Mouse (Mus musculus) neural tube, embryonic 14.5 days (tissue): ENCODE data around the gene Clcn2. TPM values are rescaled to one million over a fixed set of nuclear protein-coding genes. Genes with fewer than 3 reads are reported as not detected.
A peak's percentile ranks its signal among the peaks of the same experiment; 100 is the strongest.

Experiments
- ATAC-seq: fragments of 200-750 bp; cut with Nextera tagmentation; 2 replicates; pipeline ENCODE4 v1.8.0; 2017; ENCODE audit warnings: low read depth, mild to moderate bottlenecking, moderate TSS enrichment, moderate library complexity
- H3K27ac ChIP-seq: fragments of 300-500 bp; sonication (generic); 2 replicates; pipeline ENCODE4 v1.5.1; 2014; ENCODE audit warnings: low read depth, mild to moderate bottlenecking, control low read depth, low read length, moderate library complexity, mixed read lengths
- H3K27me3 ChIP-seq: fragments of 300-500 bp; sonication (generic); 2 replicates; pipeline ENCODE4 v1.6.1; 2014; ENCODE audit warnings: low read length; ENCODE audit not compliant: control insufficient read depth, insufficient read depth
- H3K36me3 ChIP-seq: fragments of 300-500 bp; sonication (generic); 2 replicates; pipeline ENCODE4 v1.6.1; 2014; ENCODE audit warnings: low read length, mixed read lengths; ENCODE audit not compliant: control insufficient read depth, insufficient read depth
- H3K4me1 ChIP-seq: fragments of 300-500 bp; sonication (generic); 2 replicates; pipeline ENCODE4 v1.6.1; 2014; ENCODE audit warnings: low read length; ENCODE audit not compliant: control insufficient read depth, insufficient read depth
- H3K4me2 ChIP-seq: fragments of 300-500 bp; sonication (generic); 2 replicates; pipeline ENCODE4 v1.6.1; 2014; ENCODE audit warnings: mild to moderate bottlenecking, low read depth, low read length, control low read depth
- H3K4me3 ChIP-seq: fragments of 300-500 bp; sonication (generic); 2 replicates; pipeline ENCODE4 v1.5.1; 2014; ENCODE audit warnings: low read depth, low read length, control low read depth, mixed read lengths
- H3K9ac ChIP-seq: fragments of 300-500 bp; sonication (generic); replicated peaks from 2 replicates; pipeline ENCODE4 v1.6.1; 2014; ENCODE audit warnings: low read depth, mild to moderate bottlenecking, control low read depth, low read length, mixed read lengths
- H3K9me3 ChIP-seq: fragments of 300-500 bp; sonication (generic); 2 replicates; pipeline ENCODE4 v1.6.1; 2016; ENCODE audit warnings: low read length; ENCODE audit not compliant: control insufficient read depth
- WGBS: fragments of 180-500 bp; shearing (Covaris S2); extraction: QIAGEN DNeasy Blood & Tissue Kit; methylation state at CpG from one replicate; pipeline ENCODE4 v1.1.7; 2014; 5-methylcytosine and 5-hydroxymethylcytosine counted together
- polyA plus RNA-seq: library from polyadenylated mRNA; unstranded; fragments of >200 nt; fragmentation: Nextera tagmentation; extraction: Ambion mirVana; gene quantifications from 2 replicates; pipeline ENCODE4 v1.2.1, GENCODE M21; 2014

Clcn2 gene
- polyA plus RNA-seq, 1 experiment from 2014 or later, result 30.7 TPM

GRCm38 (mm10) chr16:20736168-20736567 is 18.6 kb upstream of the Clcn2 start:
- H3K36me3 ChIP-seq, result no peaks in the 10 kb centered on the region
- no peak overlapping the region for H3K4me2 ChIP-seq
- 95% methylated on average over 7 of the region's 7 CpGs for WGBS
- ATAC-seq, result no peak
- H3K4me3 ChIP-seq, result no peak overlapping the region
- peaks cover 13% of the 10 kb centered on the region for H3K4me1 ChIP-seq
- H3K27me3 ChIP-seq, result peaks cover 9% of the 10 kb centered on the region
- no peak overlapping the region for H3K9ac ChIP-seq
- no peak overlapping the region for H3K27ac ChIP-seq
- H3K9me3 ChIP-seq, result no peaks in the 10 kb centered on the region

- Histone ChIP-seq H3K4me3 (no peak overlapping the region), H3K27ac (no peak overlapping the region), H3K9me3 (no peaks in the 10 kb centered on the region), H3K4me2 (no peak overlapping the region), H3K27me3 (peaks cover 9% of the 10 kb centered on the region), H3K9ac (no peak overlapping the region), H3K36me3 (no peaks in the 10 kb centered on the region), H3K4me1 (peaks cover 13% of the 10 kb centered on the region)
- no peak for ATAC-seq
- 86% methylated on average over 5 of the region's 5 CpGs for WGBS
Observed at GRCm38 (mm10) chr16:20735651-20736050, 18.1 kb upstream of the Clcn2 start.

DNA sequence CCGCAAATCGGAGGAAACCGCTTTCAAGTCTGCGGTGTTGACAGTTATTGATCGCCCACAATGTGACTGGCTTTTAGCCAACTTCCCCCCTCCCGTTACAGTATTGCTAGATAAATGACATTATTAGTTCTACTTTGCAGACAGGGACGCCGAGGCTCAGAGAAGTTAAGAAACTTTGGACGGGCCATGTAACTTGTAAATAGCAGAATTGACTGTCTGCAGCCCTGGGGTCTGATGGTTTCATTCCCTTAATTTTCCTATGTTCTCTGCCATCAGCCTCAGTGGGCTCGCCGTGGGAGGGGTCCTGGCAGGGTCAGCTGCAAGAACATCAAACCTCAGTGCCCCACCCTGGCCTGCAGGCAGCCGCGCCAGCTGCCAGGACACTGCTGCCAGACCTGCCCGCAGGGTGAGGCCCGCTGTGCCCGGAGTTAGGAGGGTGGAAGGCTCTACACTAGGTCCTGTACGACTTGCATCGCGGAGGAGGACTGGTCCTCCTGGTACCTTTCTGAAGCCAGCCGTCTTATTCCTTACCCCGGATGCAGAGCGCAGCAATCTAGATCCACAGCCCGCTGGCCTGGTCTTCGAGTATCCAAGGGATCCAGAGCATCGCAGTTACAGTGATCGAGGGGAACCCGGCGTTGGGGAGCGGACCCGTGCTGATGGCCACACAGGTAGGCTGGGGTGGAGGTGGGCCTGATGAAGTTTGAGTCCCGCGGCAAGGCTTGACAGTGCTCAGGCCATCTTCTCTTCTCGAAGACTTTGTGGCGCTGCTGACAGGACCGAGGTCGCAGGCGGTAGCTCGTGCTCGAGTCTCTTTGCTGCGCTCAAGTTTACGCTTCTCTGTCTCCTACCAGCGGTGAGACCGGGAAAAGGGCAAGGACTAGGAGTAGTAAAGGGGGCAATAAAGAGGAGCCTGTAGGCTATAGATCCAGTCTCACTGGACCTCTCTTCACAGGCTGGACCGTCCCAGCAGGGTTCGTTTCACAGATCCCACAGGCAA is 16.5 kb upstream of the Clcn2 start, which contains the start of gene Thpo:
Thpo (minus strand) TSS at position 781 of the 1,000 bp plus-strand sequence.
- no peak for ATAC-seq
- H3K9me3 ChIP-seq, result no peaks in the 10 kb centered on the region
- H3K27ac ChIP-seq, result no peak within 1 kb of the TSS; the same call in 1 of the 2 replicates
- peaks cover 9% of the 10 kb centered on the region for H3K27me3 ChIP-seq
- H3K36me3 ChIP-seq, result no peaks in the 10 kb centered on the region
- H3K4me2 ChIP-seq, result peak within 1 kb of the TSS; percentile 72
- peak within 1 kb of the TSS; percentile 49 for H3K4me3 ChIP-seq
- 1% methylated on average over 45 of the region's 45 CpGs for WGBS
- H3K9ac ChIP-seq, result peak within 1 kb of the TSS; percentile 61
- H3K4me1 ChIP-seq, result peaks cover 13% of the 10 kb centered on the region

GRCm38 (mm10) chr16:20732925-20733730 is 15.6 kb upstream of the Clcn2 start, which contains the start of gene Chrd:
Gene Chrd (plus strand): TSS chr16:20733127.
- Histone ChIP-seq H3K9me3 (no peaks in the 10 kb centered on the region), H3K4me1 (peaks cover 13% of the 10 kb centered on the region), H3K4me3 (peak within 1 kb of the TSS; percentile 49), H3K9ac (peak within 1 kb of the TSS; percentile 61), H3K27me3 (peaks cover 9% of the 10 kb centered on the region), H3K4me2 (peak within 1 kb of the TSS; percentile 72), H3K36me3 (no peaks in the 10 kb centered on the region), H3K27ac (peak within 1 kb of the TSS; percentile 55)
- under 1% methylated on average over 60 of the region's 70 CpGs for WGBS
- ATAC-seq, result peak; percentile 81

GRCm38 (mm10) chr16:20732251-20732924 is 14.8 kb upstream of the Clcn2 start:
- no peaks in the 10 kb centered on the region for H3K36me3 ChIP-seq
- WGBS, result under 1% methylated on average over 24 of the region's 30 CpGs
- peak overlapping the region; percentile 72 for H3K4me2 ChIP-seq
- peaks cover 13% of the 10 kb centered on the region for H3K4me1 ChIP-seq
- H3K27me3 ChIP-seq, result peaks cover 9% of the 10 kb centered on the region
- H3K27ac ChIP-seq, result peak overlapping the region; percentile 55
- peak overlapping the region; percentile 61 for H3K9ac ChIP-seq
- no peaks in the 10 kb centered on the region for H3K9me3 ChIP-seq
- H3K4me3 ChIP-seq, result peak overlapping the region; percentile 49
- peak; percentile 50 for ATAC-seq

DNA sequence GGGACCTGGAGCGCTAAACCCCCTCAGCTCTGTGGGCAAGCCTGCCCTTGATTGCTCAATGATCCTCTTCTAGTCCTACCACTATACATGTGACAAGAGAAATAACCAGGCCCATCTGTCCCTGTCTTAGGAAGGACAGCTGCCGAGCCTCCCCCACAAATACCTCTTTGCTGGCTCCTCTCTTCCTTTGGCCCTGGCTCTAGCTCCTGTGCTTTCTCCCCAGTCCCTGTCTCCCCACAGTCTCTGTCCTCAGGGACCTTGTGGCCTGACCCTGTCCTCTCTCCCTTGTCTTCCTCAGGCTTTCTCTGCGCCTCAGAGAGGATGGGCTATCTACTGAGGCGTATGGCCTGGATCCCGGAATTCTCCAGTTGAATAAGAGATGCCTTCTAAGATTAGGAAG is 14.1 kb upstream of the Clcn2 start:
- no peak overlapping the region for H3K27ac ChIP-seq
- peaks cover 13% of the 10 kb centered on the region for H3K4me1 ChIP-seq
- no peak for ATAC-seq
- no peak overlapping the region for H3K4me2 ChIP-seq
- no peak overlapping the region for H3K4me3 ChIP-seq
- WGBS, result 62% methylated on average over 5 of the region's 5 CpGs
- peaks cover 9% of the 10 kb centered on the region for H3K27me3 ChIP-seq
- H3K36me3 ChIP-seq, result no peaks in the 10 kb centered on the region
- H3K9ac ChIP-seq, result no peak overlapping the region
- no peaks in the 10 kb centered on the region for H3K9me3 ChIP-seq

- Histone ChIP-seq H3K4me2 (no peak overlapping the region), H3K4me3 (no peak overlapping the region), H3K27ac (no peak overlapping the region), H3K9ac (no peak overlapping the region), H3K36me3 (no peaks in the 10 kb centered on the region), H3K27me3 (peaks cover 9% of the 10 kb centered on the region), H3K4me1 (peaks cover 13% of the 10 kb centered on the region), H3K9me3 (no peaks in the 10 kb centered on the region)
- no peak for ATAC-seq
- WGBS, result 37% methylated on average over 5 of the region's 5 CpGs
Observed at GRCm38 (mm10) chr16:20730293-20730711, 12.8 kb upstream of the Clcn2 start.

DNA sequence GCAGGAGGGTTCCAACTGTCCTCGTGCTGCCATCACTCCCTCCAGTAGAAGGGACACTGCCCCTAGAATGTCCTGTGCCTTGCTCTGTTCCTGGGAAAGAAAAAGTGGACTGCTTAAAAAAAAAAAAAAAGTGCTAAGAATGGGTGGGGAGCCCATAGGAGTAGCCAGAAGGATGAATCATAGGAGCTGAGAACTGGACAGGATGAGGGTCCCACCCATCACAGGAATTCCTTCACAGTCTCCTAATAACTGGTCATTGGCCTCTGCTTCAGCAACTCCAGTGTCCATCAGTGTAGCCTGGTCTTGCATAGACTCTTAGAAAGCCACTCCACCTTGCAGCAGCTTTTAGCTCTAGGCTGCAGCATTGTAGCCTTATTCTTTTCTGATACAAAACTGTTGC is 8.8 kb upstream of the Clcn2 start:
- no peaks in the 10 kb centered on the region for H3K27me3 ChIP-seq
- H3K4me3 ChIP-seq, result no peak overlapping the region
- WGBS, result 54% methylated on average over 1 of the region's 1 CpGs
- H3K4me2 ChIP-seq, result no peak overlapping the region
- H3K4me1 ChIP-seq, result no peaks in the 10 kb centered on the region
- no peaks in the 10 kb centered on the region for H3K9me3 ChIP-seq
- peaks cover 4% of the 10 kb centered on the region; the same call in 1 of the 2 replicates for H3K36me3 ChIP-seq
- H3K9ac ChIP-seq, result no peak overlapping the region
- no peak for ATAC-seq
- no peak overlapping the region for H3K27ac ChIP-seq
